Mouse (Mus musculus): ENCODE data around the gene Thnsl2. TPM values are rescaled to one million over a fixed set of nuclear protein-coding genes. Genes with fewer than 3 reads are reported as not detected.

The Thnsl2 gene
- total RNA-seq, 2 experiments from 2014 or later = 4.1 to 5.3 TPM

DNA sequence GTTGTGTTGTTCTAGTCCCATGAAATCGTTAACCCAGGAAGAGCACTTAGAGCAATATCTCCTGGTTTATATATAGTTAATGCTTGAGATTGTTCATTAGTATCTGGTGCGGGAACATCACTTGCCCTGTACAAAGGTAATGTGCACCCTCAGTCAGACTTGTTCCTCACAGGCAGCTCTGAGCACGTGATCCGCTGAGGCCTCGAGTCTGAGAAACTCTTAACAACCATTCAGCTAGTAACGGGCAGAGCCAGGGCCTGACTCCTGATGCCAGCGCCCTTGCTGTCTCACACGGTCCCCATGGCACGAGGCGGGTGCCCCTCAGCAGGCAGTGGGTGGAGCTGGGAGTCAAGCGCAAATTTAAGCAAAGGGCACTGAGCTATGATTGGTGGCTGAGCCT, 10.7 kb downstream of the Thnsl2 start:
- no peak for DNase-seq

DNA sequence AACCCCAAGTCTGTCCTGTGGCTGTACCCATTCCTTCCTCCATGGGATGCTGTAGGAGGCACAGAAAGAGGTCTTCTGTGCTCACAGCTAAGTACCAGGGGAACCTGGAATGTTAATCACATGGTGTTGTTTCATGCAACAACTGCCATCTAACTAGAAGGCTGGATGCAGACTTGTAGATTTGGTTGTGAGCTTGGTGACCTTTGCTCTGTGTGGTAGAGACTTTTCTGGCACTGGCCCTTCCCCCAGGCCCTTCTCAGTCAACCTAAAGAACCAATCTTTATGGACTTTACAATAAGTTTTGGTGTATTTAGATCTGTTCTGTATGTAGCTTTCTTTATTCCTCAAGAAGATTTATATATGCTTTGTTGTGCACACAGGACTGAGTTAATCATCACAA, 13.2 kb downstream of the Thnsl2 start:
- DNase-seq = no peak

DNA sequence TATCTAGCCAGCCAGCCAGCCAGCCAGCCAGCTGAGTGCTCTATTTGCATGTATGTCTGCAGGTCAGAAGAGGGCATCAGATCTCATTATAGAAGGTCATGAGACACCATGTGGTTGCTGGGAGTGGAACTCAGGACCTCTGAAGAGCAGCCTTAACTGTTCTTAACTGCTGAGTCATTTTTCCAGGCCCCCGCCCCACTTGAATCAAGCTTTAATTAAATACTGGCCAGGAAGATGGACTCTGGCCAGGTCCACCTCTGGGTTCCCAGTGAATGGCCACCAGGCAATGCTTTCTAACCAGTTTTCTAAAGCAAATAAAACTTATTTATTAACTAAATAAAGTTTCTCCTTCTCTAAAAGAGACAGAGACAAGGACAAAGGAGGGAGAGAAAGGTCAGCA, 14.0 kb downstream of the Thnsl2 start:
- DNase-seq = no peak

DNA sequence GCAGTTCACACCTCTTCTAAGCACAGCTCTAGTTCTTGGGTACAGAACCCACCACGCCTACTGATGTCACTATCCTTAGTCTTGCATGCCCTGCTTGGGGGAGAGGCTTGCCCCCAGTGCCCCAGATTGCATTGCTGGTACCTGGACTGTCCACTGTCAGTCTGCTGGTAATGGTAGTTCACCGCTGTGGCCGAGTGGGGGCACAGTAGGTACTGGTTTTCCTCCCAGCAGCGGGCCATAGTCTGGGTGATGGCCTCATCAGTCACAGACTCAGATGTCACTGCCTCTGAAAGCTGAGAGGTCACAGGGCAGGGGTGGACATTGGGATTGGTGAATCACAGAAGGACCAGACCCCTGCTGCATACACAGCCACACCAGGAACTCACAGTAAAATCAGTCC, 15.2 kb downstream of the Thnsl2 start:
- DNase-seq = no peak

DNA sequence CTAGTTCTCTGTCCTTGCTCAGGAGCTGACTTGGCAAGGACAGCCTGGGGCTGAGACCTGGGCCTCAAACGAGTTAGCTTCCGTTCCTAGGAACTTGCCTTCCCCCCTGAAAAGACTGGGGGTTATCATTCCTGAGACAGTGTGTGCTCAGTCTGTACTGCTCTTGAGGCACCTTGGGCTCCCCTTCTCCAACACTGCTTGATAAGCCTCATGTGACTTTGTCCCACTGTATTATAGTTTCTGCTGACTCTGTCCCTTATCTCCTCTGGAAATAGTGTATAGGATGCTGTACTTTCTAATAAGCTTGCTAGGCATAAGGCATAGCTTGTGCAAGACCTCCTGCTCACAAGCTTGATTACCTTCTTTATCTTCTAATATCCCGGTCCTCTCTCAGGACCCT, 17.9 kb downstream of the Thnsl2 start:
- DNase-seq = no peak

DNA sequence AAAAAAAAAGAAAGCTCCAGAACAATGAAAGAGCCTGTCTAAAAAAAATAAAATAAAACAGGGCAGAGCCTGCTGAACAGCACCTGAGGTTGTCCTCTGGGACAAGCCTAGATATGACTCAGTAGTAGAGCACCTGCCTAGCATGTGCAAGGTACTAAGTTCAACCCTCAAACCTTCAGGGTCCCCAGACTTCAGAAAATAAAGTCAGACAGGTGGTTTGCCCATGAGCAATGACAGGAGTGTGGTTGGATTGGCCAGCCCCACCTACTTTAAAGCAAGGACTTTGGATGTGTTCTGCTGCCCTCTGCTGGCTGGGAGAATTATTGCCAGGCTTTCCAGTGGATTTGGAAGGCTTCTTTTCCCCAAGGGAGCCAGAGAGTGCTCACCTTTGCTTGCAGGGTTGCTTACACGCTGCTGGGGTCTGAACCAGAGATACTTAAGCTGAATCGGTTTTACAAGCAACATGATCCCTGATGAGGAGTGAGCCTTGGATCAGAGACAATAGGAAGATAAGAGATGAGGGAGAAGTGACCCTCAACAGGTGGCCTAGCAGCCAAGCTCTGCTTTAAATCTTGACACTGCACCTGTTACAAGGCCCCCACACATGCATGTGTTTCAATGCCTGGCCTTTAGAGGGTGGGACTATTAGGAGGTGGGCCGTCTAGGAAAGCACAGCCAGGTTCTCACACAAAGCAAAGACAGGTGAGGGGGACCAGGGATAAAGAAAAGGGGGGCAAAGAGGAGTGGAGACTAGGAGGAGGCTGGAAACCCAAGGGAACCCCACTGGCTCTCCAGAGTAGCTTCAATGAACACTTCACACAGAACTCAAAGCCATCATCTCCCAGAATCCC, 19.0 kb downstream of the Thnsl2 start:
- DNase-seq = peak; percentile 55 to 90

DNA sequence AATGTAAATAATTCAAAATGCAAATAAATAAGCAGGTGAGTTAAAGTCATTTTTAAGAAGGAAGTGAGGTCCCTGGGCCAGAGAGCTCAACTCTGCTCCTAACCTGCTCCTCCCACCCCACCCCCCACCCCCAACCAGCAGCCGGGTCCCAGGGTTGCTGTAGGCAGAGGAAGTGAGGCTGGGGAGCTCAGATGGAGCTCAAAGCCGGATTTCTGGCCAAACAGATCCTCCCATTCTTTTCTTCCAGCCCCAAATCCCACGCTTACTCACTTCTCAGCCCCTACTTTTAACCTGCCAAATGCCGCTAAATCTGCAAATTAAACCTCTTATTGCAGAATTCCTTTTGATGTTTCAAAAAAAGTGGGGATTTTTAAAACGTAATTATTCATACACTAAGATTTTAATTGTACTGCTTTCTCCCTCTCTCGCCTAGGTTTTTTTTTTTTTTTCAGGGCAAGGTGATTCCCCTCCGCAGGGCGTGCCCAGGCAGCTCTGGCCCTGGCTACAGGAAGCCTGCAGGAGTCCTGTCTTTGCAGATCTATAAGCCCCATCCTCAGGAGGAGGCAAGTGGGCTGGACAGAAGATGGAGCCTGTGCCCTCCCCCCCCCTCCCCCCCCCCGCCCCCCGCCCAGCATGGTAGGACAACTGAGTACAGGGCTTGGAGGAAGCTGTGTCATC, 24.5 kb downstream of the Thnsl2 start:
- no peak for DNase-seq

DNA sequence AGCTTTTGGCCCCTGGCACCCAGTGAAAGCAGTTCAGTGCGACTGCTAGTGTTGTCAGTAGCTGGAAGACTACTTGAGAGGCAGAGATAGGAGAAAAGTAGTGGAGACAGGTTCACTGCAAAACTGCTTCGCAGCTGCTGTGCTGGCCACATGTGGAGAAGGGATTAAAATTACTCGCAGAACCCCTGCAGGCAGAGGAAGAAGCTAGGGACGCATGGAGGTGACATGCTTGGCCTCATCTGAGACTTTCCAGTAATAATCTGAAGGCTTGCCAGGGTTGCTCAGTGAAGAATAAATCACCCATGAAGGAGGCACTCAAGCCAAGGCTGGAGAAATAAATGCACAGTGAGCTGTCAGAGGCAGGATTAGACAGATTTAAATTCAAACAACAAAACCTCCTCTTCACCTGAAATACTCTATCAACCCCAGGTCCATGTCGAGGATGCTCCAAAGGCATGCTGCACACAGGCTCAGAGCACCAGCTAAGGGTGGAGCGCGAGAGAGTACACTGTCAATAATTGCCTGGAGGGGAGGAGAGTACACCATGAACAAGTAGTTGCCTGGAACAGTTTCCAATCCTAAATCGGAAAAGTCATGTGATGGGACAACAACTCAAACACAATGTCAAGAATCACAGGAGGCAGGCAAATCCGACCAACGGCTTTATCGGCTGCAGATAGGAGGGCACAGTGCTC, 32.7 kb downstream of the Thnsl2 start:
- DNase-seq = peak; percentile 17 to 18

DNA sequence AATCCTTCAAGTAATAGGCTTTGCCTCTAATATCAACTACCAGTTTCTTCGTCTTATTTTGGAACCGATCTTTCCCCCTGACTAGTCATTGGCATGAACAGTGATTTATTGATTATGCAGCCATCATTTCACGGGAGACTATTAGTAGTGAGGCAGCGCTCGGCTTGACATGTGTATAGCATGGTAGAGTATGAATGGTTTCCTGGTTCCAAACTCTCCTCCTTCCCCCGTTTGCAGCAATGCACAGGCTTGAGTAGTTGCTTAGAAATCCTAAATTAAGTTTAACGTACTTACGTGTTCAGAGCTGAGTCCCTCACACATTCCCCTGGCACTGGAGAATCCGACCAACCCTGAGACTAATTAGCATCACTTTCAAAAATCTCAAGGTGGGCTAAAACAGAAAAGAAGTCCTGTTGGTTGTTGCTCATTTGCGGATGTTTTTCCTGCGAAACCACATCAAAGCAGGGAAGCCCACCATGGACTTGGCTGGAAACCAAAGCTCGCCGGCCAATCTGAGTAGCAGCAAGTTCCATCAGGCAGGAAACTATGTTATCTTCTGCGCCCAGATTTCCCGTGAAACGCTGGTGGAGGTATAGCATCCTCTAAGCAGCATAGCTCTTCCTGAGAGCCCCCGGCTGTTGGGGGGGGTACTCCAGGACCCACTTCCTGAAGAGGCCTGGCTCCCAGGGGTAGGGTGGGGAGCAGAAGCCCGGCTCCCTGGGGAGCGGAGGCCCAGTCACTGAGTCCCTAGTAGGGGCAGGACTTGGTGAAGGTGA, 37.9 kb downstream of the Thnsl2 start:
- DNase-seq = peak in 1 of 2 experiments; percentile 18

DNA sequence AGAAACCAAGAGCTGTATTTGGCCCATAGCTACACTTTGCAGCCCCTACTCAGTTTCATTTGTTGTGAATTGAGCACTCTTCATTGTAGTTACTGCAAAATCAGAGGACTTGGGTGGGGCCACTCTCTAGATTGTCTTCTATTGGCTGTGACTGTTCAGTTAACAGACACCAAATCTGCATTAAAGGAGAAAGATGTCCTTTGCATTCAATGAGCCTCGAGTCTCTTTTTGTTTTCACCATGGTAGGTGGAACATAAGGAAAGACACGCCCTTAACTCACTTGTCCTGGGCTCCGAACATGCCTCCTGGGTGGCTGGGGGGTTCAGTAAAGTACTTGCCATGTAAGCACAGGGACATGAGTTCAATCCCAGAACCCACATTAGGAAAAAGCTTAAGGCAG, 48.1 kb downstream of the Thnsl2 start:
- DNase-seq = no peak

DNA sequence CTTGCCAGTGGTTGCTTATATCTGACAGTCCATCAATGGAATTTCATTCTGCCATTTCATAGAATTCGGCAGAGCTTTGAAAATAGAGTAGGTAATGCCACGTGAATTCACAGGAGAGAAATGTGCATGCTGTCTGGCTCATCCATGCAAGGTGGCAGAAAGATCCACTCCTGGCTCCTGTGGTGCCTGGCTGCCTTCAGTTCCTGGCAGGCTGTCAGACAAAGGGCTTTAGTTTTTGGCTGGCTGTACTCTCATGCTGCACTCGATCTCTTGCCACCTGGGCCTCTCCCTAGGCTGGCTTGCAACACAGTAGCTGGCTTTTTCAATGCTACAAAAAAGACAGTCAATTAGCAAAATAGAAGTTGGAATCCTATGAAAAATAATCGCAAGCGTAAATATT, 49.5 kb downstream of the Thnsl2 start:
- peak in 1 of 2 experiments; percentile 16 for DNase-seq

DNA sequence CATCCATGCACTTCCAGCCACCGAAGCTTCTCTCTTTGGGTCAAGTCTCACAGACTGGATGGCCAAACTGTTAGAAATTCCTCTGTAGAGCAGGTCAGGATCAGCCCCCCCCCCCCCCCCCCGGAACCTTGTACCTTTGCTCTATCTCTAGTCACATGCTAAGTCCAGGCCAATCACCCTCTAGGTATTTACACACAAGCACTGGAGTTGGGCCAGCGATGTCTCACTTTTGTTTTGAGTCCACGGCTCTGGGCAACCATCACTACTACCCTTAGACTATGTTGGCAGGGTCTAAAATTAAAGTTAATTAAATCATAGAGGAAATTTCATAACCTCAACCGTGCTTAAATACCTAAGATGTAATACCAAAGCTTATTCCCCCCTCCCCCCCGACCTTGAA, 50.6 kb downstream of the Thnsl2 start:
- DNase-seq = no peak

DNA sequence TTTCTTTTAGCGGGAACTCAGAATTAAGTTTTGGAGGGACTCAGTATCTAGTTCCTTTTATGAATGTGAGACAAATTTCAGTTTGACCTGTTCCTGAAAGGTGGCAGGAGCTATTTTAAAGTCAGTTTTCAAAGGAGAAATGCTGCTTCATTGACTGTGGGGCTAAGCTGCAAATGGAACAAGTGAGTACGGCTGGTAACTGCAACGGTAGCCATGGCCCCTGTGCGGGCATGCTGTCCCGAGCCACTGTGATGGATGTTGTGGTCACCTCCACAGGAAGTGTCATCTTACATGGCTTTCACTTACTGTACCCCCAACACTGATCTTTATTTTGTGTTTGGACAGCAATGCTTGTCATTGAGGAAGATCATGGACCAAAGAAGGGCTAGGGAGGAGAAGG, 53.8 kb downstream of the Thnsl2 start:
- DNase-seq = no peak

DNA sequence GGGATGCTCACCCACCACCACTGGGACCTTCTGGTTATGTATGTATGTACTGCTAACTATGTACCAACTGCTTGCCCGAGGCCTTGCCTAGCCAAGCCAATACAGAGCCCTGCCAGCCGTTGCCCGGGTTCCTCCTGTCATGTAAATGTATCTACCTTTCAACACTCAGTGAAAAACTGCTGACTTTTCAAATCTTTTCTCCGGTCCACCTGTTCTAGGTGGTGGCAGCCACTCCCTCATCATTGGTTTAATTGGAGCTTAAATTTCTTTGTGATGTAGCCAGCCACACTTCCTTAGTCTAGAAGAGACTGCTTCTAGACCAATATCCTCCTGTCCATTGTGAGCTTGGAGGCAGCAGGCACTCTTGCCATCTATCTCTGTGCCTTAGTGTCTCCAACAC, 54.5 kb downstream of the Thnsl2 start:
- no peak for DNase-seq

DNA sequence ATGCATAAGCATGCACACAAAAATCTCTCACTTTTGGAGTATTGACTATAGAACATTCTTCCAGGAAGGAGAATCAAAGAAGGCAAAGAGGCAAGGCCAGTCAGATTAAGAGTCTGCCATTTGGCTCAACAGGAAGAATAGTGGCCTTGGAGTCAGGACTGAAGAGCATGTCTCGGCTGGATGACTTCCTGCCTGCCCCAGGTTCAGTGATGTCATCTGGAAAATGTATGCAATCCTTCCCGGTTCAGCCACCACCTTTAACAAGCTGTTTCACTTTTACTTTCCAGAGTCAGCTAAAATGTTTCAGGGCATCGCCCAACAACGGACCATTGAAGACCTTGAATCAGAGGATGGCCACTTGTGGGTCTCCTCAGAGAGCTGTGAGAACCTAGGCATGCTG, 55.2 kb downstream of the Thnsl2 start:
- no peak for DNase-seq

DNA sequence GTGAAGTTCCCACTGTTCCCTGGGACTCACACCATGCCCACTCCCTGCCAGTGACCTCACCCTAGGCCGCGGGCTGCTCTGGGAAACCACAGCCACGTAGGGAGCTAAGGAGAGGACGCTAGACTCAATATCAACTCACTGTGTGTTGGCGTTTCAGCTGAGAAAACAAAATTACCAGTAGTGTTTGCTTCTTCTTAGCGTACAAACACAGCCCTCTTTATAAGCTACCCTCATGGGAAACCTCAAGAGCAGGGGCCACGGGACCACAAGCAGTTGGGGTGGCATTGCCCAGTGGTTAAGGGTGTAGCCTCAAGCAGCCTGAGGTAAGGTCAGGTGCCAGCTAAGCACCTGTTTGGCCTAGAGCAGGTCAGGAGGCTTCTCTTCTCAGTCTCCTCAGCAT, 60.8 kb downstream of the Thnsl2 start:
- DNase-seq = no peak

DNA sequence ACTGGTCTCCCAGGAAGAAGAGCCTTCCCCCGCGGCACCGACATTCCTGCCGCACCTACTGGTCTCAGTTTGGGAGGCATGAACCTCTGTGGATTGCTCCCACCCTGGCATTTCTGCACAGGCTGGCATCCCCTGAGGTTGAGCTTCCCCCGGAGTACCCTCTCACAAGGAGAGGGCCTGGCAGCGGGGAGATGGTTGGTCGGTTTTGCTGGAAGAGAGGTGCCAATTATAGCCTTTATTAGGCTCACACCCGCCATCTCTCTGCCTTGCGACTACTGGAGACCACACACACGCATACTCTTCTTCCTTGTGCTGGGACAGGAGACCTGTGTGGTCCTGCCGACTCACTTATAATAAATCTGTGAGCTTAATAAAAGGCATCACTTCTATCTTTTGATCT, 62.2 kb downstream of the Thnsl2 start:
- DNase-seq = no peak

DNA sequence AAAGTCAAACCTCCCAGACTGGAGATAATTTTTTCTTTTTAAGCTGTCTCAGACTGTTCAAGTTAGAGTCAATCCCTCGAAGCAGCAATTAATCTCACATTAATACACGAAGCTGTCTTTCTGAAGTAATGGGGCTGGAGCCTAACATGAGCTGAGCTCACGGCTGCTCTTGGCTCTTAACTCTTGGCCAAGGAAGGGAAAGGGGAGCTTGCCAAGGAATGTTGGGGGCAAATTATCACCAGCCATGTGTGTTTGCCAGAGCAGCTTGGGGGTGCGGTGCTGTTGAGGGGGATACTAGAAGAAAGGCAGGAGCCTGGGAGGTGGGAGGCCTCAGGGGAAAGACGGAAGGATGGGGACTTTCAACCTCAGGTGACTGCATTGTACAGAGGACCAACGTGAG, 63.0 kb downstream of the Thnsl2 start:
- DNase-seq = no peak

All from heart, adult 18-20 months (tissue).